Mouse (Mus musculus): ENCODE data around the gene Tmc7.

DNA sequence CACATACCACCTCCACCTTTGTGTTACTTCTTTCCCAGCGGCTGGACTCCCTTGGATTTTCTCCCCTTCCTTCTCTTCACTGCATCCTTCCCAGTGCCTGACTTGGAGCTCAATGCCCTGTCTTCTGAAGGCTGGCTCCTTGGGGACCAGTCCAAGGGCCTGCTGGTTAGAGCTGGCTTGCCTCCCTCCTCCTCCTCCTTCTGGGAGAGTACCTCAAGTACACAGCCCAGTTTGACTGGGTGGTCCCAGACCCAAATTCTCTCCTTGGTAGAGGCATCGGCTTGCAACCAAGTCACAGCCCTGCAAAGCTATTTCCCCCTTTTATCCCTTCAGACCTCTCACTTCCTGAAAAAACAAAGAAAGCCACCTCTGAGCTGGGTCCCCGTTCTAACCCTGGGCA, 6.3 kb downstream of the Tmc7 start:
- TF ChIP-seq CTCF (IDR thresholded peaks at IDR 0.05; ENCODE audit: insufficient read depth, low read length) (no peak), POLR2A (IDR thresholded peaks at IDR 0.05; ENCODE audit: borderline replicate concordance, extremely low read depth, low read depth, low read length) (no peak)
